Mouse (Mus musculus) MEL (cell line): ENCODE measurements around the gene Mymx. TPM values are rescaled to one million over a fixed set of nuclear protein-coding genes. Genes with fewer than 3 reads are reported as not detected.

ENCODE experiments used
- DNase-seq: peaks from one replicate; pipeline ENCODE4 v3.0.0; 2011; ENCODE audit warnings: low read depth, low spot score
- H3K27ac ChIP-seq: 2 replicates; pipeline ENCODE4 v1.5.1; 2012; ENCODE audit warnings: low read depth, mild to moderate bottlenecking, control low read depth, low read length, moderate library complexity; ENCODE audit not compliant: control insufficient read depth
- H3K27me3 ChIP-seq, 2 experiments: fragments of 150-350 bp in 1 of 2; sonication (generic) in 1 of 2; 2 replicates each; pipeline ENCODE4 v1.6.1; 2012; ENCODE audit warnings: low read length in 2 of 2, mild to moderate bottlenecking in 2 of 2, improper control_type of control experiment in 1 of 2, moderate library complexity in 1 of 2; ENCODE audit not compliant: insufficient read depth in 2 of 2, control insufficient read depth in 1 of 2
- H3K36me3 ChIP-seq, 2 experiments: 2 replicates each; pipeline ENCODE4 v1.6.1; 2012 to 2014; ENCODE audit warnings: low read length in 2 of 2, improper control_type of control experiment in 1 of 2, inconsistent platforms in 1 of 2, mild to moderate bottlenecking in 1 of 2; ENCODE audit not compliant: insufficient read depth in 2 of 2, control insufficient read depth in 1 of 2
- H3K4me1 ChIP-seq, 2 experiments: fragments of 150-350 bp in 1 of 2; sonication (generic) in 1 of 2; 2 replicates each; pipeline ENCODE4 v1.6.1; 2012; ENCODE audit warnings: low read length in 2 of 2, improper control_type of control experiment in 1 of 2, mild to moderate bottlenecking in 1 of 2; ENCODE audit not compliant: insufficient read depth in 2 of 2, control insufficient read depth in 1 of 2
- H3K4me3 ChIP-seq, 2 experiments: fragments of 150-350 bp in 1 of 2; sonication (generic) in 1 of 2; 2 replicates each; pipeline ENCODE4 v1.5.1; 2012; ENCODE audit warnings: low read depth in 2 of 2, low read length in 2 of 2, mild to moderate bottlenecking in 2 of 2, moderate library complexity in 2 of 2, control low read depth in 1 of 2, improper control_type of control experiment in 1 of 2; ENCODE audit not compliant: control insufficient read depth in 1 of 2, insufficient read depth in 1 of 2
- H3K79me2 ChIP-seq: 2 replicates; pipeline ENCODE4 v1.6.1; 2012; ENCODE audit warnings: mild to moderate bottlenecking, low read length, moderate library complexity; ENCODE audit not compliant: control insufficient read depth, poor library complexity, insufficient read depth
- H3K9ac ChIP-seq: 2 replicates; pipeline ENCODE4 v1.6.1; 2012; ENCODE audit warnings: low read depth, mild to moderate bottlenecking, control low read depth, low read length, moderate library complexity; ENCODE audit not compliant: control insufficient read depth, poor library complexity, severe bottlenecking
- H3K9me3 ChIP-seq: fragments of 150-350 bp; sonication (generic); replicated peaks from 2 replicates; pipeline ENCODE4 v1.6.1; 2012; ENCODE audit warnings: mild to moderate bottlenecking, low read length, improper control_type of control experiment, moderate library complexity; ENCODE audit not compliant: insufficient read depth
- BHLHE40 ChIP-seq: IDR thresholded peaks from 2 replicates; pipeline ENCODE4 v1.6.1; 2012; ENCODE audit warnings: low read depth, mild to moderate bottlenecking, inconsistent platforms, low read length, improper control_type of control experiment, borderline replicate concordance
- CHD1 ChIP-seq: IDR thresholded peaks from 2 replicates; pipeline ENCODE4 v1.6.1; 2012; ENCODE audit warnings: low read depth, mild to moderate bottlenecking, inconsistent platforms, low read length, improper control_type of control experiment
- CTCF ChIP-seq, 3 experiments: IDR thresholded peaks in 2 of 3; conservative IDR thresholded peaks in 1 of 3; 2 replicates each; pipeline ENCODE4 v1.5.1; 2011 to 2012; ENCODE audit warnings: low read length in 3 of 3, low read depth in 2 of 3, mild to moderate bottlenecking in 2 of 3, improper control_type of control experiment in 1 of 3, inconsistent platforms in 1 of 3, mixed read lengths in 1 of 3, moderate library complexity in 1 of 3; ENCODE audit not compliant: control insufficient read depth in 1 of 3, insufficient read depth in 1 of 3, poor library complexity in 1 of 3, severe bottlenecking in 1 of 3
- E2F4 ChIP-seq: IDR thresholded peaks from 2 replicates; pipeline ENCODE4 v1.6.1; 2011; ENCODE audit warnings: low read depth, low read length, improper control_type of control experiment, borderline replicate concordance
- ELF1 ChIP-seq: IDR thresholded peaks from 2 replicates; pipeline ENCODE4 v1.6.1; 2014; ENCODE audit warnings: low read depth, mild to moderate bottlenecking, inconsistent platforms, low read length, improper control_type of control experiment, moderate library complexity
- EP300 ChIP-seq, 2 experiments: IDR thresholded peaks; 2 replicates each; pipeline ENCODE4 v1.6.1; 2011; ENCODE audit warnings: improper control_type of control experiment in 2 of 2, low read length in 2 of 2, low read depth in 1 of 2, mild to moderate bottlenecking in 1 of 2
- GABPA ChIP-seq: IDR thresholded peaks from 2 replicates; pipeline ENCODE4 v1.6.1; 2012; ENCODE audit warnings: low read depth, mild to moderate bottlenecking, inconsistent platforms, low read length, improper control_type of control experiment, moderate library complexity
- GATA1 ChIP-seq: IDR thresholded peaks from 2 replicates; pipeline ENCODE4 v1.6.1; 2011; ENCODE audit warnings: low read depth, low read length, improper control_type of control experiment
- HCFC1 ChIP-seq: IDR thresholded peaks from 2 replicates; pipeline ENCODE4 v1.6.1; 2012; ENCODE audit warnings: low read depth, mild to moderate bottlenecking, inconsistent platforms, low read length, improper control_type of control experiment, moderate library complexity
- JUND ChIP-seq: IDR thresholded peaks from 2 replicates; pipeline ENCODE4 v1.6.1; 2011; ENCODE audit warnings: low read depth, mild to moderate bottlenecking, improper control_type of control experiment, low read length
- MAFK ChIP-seq: IDR thresholded peaks from 2 replicates; pipeline ENCODE4 v1.6.1; 2011; ENCODE audit warnings: low read depth, mild to moderate bottlenecking, low read length, improper control_type of control experiment, borderline replicate concordance
- MEF2A ChIP-seq: IDR thresholded peaks from 2 replicates; pipeline ENCODE4 v1.6.1; 2014; ENCODE audit warnings: low read depth, mild to moderate bottlenecking, inconsistent platforms, low read length, improper control_type of control experiment; ENCODE audit not compliant: poor library complexity, insufficient replicate concordance, severe bottlenecking; ENCODE audit errors: extremely low read depth
- MXI1 ChIP-seq: IDR thresholded peaks from 2 replicates; pipeline ENCODE4 v1.6.1; 2011; ENCODE audit warnings: mild to moderate bottlenecking, low read depth, low read length, improper control_type of control experiment
- MYB ChIP-seq: IDR thresholded peaks from 2 replicates; pipeline ENCODE4 v1.6.1; 2011; ENCODE audit warnings: mild to moderate bottlenecking, low read depth, low read length, improper control_type of control experiment
- MYC ChIP-seq: IDR thresholded peaks from 2 replicates; pipeline ENCODE4 v1.6.1; 2011; ENCODE audit warnings: low read depth, mild to moderate bottlenecking, low read length, improper control_type of control experiment, moderate library complexity
- NELFE ChIP-seq: IDR thresholded peaks from 2 replicates; pipeline ENCODE4 v1.6.1; 2011; ENCODE audit warnings: low read depth, low read length, improper control_type of control experiment
- POLR2A ChIP-seq, 2 experiments: IDR thresholded peaks; 2 replicates each; pipeline ENCODE4 v1.6.1; 2011 to 2012; ENCODE audit warnings: low read length in 2 of 2, mild to moderate bottlenecking in 2 of 2, control low read depth in 1 of 2, improper control_type of control experiment in 1 of 2, low read depth in 1 of 2, moderate library complexity in 1 of 2; ENCODE audit not compliant: control insufficient read depth in 1 of 2, insufficient read depth in 1 of 2, poor library complexity in 1 of 2
- POLR2AphosphoS2 ChIP-seq: IDR thresholded peaks from 2 replicates; pipeline ENCODE4 v1.6.1; 2011; ENCODE audit warnings: low read length, improper control_type of control experiment
- POLR2AphosphoS5 ChIP-seq: IDR thresholded peaks from 2 replicates; pipeline ENCODE4 v1.6.1; 2012; ENCODE audit warnings: low read depth, borderline replicate concordance, mild to moderate bottlenecking, inconsistent platforms, low read length, moderate library complexity, mixed read lengths
- RAD21 ChIP-seq: IDR thresholded peaks from 2 replicates; pipeline ENCODE4 v1.6.1; 2011; ENCODE audit warnings: mild to moderate bottlenecking, low read depth, low read length, improper control_type of control experiment
- RCOR1 ChIP-seq: IDR thresholded peaks from 2 replicates; pipeline ENCODE4 v1.6.1; 2012; ENCODE audit warnings: low read depth, mild to moderate bottlenecking, inconsistent platforms, low read length, improper control_type of control experiment
- SMC3 ChIP-seq: IDR thresholded peaks from 2 replicates; pipeline ENCODE4 v1.6.1; 2011; ENCODE audit warnings: low read depth, low read length, improper control_type of control experiment
- TAL1 ChIP-seq: IDR thresholded peaks from 2 replicates; pipeline ENCODE4 v1.6.1; 2012; ENCODE audit warnings: mild to moderate bottlenecking, inconsistent platforms, low read length, moderate library complexity, mixed read lengths
- TBP ChIP-seq: IDR thresholded peaks from 2 replicates; pipeline ENCODE4 v1.8.0; 2011; ENCODE audit warnings: low read depth, low read length, improper control_type of control experiment
- TCF12 ChIP-seq: IDR thresholded peaks from 2 replicates; pipeline ENCODE4 v1.6.1; 2014; ENCODE audit warnings: low read depth, mild to moderate bottlenecking, inconsistent platforms, low read length, improper control_type of control experiment, moderate library complexity
- USF2 ChIP-seq, 2 experiments: IDR thresholded peaks; 2 replicates each; pipeline ENCODE4 v1.6.1; 2011 to 2012; ENCODE audit warnings: improper control_type of control experiment in 2 of 2, low read length in 2 of 2, borderline replicate concordance in 1 of 2, inconsistent platforms in 1 of 2, low read depth in 1 of 2, mild to moderate bottlenecking in 1 of 2; ENCODE audit not compliant: insufficient read depth in 1 of 2
- ZC3H11A ChIP-seq: IDR thresholded peaks from 2 replicates; pipeline ENCODE4 v1.6.1; 2012; ENCODE audit warnings: low read depth, mild to moderate bottlenecking, inconsistent platforms, low read length, improper control_type of control experiment
- ZKSCAN1 ChIP-seq: IDR thresholded peaks from 2 replicates; pipeline ENCODE4 v1.6.1; 2012; ENCODE audit warnings: low read depth, mild to moderate bottlenecking, inconsistent platforms, low read length, improper control_type of control experiment, moderate library complexity
- ZMIZ1 ChIP-seq: IDR thresholded peaks from 2 replicates; pipeline ENCODE4 v1.6.1; 2012; ENCODE audit warnings: low read depth, mild to moderate bottlenecking, inconsistent platforms, low read length, improper control_type of control experiment, moderate library complexity
- ZNF384 ChIP-seq: IDR thresholded peaks from 2 replicates; pipeline ENCODE4 v1.6.1; 2012; ENCODE audit warnings: low read depth, mild to moderate bottlenecking, inconsistent platforms, low read length, improper control_type of control experiment
- polyA plus RNA-seq, 2 experiments: library from polyadenylated mRNA; stranded (reverse) in 1 of 2; unstranded in 1 of 2; fragments of >175 nt in 1 of 2; fragments of >200 nt in 1 of 2; gene quantifications; 2 replicates each; pipeline versions ENCODE4 v1.2.1 to v1.2.4; 2012; ENCODE audit warnings: low replicate concordance in 2 of 2, low read depth in 1 of 2; ENCODE audit not compliant: insufficient read length in 2 of 2, insufficient read depth in 1 of 2, missing spikeins in 1 of 2
- total RNA-seq: library from RNA; depleted of rRNA; stranded (reverse); fragments of 300-350 nt; gene quantifications from 2 replicates; pipeline ENCODE4 v1.2.3, GENCODE M21; 2012

The Mymx gene
- total and polyA plus RNA-seq, 3 experiments: not detected

DNA sequence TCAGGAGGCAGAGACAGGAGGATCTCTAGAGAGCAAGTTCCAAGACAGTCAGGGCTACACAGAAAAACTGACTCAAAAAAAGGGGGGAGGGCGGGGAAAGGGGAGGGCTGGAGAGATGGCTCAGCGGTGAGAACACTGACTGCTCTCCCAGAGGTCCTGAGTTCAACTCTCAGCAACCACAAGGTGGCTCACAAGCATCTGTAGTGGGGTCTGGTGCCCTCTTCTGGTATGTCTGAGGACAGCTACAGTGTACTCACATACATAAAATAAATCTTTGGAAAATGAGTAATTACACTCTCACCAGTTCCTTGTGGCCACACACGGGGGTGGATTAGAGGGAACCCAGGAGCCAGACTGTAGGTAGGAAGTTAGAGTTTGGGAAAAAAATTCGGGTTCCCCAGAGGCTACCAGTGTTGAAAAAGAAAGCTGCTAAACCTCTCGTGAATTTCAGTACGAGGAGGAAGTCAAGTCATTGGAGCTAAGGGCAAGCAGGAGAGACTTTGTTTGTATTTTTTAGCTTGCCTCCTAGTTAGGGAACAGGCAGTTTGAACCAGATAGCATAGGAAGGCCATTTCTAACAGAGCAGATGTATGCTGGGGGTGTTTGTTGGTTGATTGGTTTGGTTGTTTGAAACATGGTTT is 19.1 kb downstream of the Mymx start:
- Histone ChIP-seq H3K4me3 (no peak overlapping the region), H3K36me3 (peaks cover 0 to 27% of the 10 kb centered on the region in 2 experiments; a peak in 3 of 4 replicates)
- peak; percentile 64 for DNase-seq
- TF ChIP-seq HCFC1 (0 out of 2 replicates have a peak, but pooled peaks have one; percentile 14), BHLHE40 (no peak), RCOR1 (no peak), TBP (0 out of 2 replicates have a peak, but pooled peaks have one; percentile 15), RAD21 (peak; percentile 17), SMC3 (peak; percentile 64), CTCF (IDR thresholded peaks at IDR 0.05 in 2 of 3, conservative IDR thresholded peaks at IDR 0.05 in 1 of 3; ENCODE audit: control insufficient read depth in 1 of 3, insufficient read depth in 1 of 3, low read depth in 2 of 3, low read length in 3 of 3, poor library complexity in 1 of 3, severe bottlenecking in 1 of 3) (peak; percentile 60 to 82 (median 61)), GATA1 (no peak)
- TF ChIP-seq, all 39 proteins: peak for 5
- no peaks in the 10 kb centered on the region for H3K79me2 ChIP-seq
- H3K9me3 ChIP-seq: no peaks in the 10 kb centered on the region
- peaks cover 19 to 38% of the 10 kb centered on the region in 2 experiments for H3K4me1 ChIP-seq
- no peak overlapping the region for H3K9ac ChIP-seq
- peak overlapping the region; percentile 59 for H3K27ac ChIP-seq
- no peaks in the 10 kb centered on the region for H3K27me3 ChIP-seq

- H3K36me3 ChIP-seq: peaks cover 0 to 27% of the 10 kb centered on the region in 2 experiments; a peak in 3 of 4 replicates
- no peaks in the 10 kb centered on the region for H3K79me2 ChIP-seq
- H3K27ac ChIP-seq: peak overlapping the region; percentile 80
- no peaks in the 10 kb centered on the region for H3K27me3 ChIP-seq
- no peak overlapping the region for H3K9ac ChIP-seq
- no peak overlapping the region for H3K4me3 ChIP-seq
- H3K4me1 ChIP-seq: peaks cover 20 to 39% of the 10 kb centered on the region in 2 experiments
- no peaks in the 10 kb centered on the region for H3K9me3 ChIP-seq
- DNase-seq: peak; percentile 82
- no peak for TF ChIP-seq GABPA
- TF ChIP-seq EP300 (IDR thresholded peaks at IDR 0.05; ENCODE audit: low read depth in 1 of 2, low read length in 2 of 2): peak; percentile 67 to 74
- no peak for TF ChIP-seq SMC3
- TF ChIP-seq BHLHE40: peak; percentile 73; the same call in 1 of the 2 replicates
- no peak for TF ChIP-seq JUND
- TF ChIP-seq ZNF384: no peak
- TF ChIP-seq MXI1: peak; percentile 60; the same call in 1 of the 2 replicates
- no peak for TF ChIP-seq ELF1
- no peak for TF ChIP-seq TBP
- TF ChIP-seq MEF2A: no peak
- TF ChIP-seq E2F4: no peak
- TF ChIP-seq CHD1: no peak
- TF ChIP-seq MYB: no peak
- TF ChIP-seq POLR2A (IDR thresholded peaks at IDR 0.05; ENCODE audit: control insufficient read depth in 1 of 2, insufficient read depth in 1 of 2, low read depth in 1 of 2, low read length in 2 of 2, poor library complexity in 1 of 2): no peak
- no peak for TF ChIP-seq ZC3H11A
- no peak for TF ChIP-seq ZKSCAN1
- TF ChIP-seq TAL1: peak; percentile 33; the same call in 1 of the 2 replicates
- TF ChIP-seq MAFK: no peak
- TF ChIP-seq POLR2AphosphoS5: no peak
- peak; percentile 80 for TF ChIP-seq GATA1
- TF ChIP-seq MYC: no peak
- peak; percentile 76 for TF ChIP-seq TCF12
- no peak for TF ChIP-seq USF2 (IDR thresholded peaks at IDR 0.05; ENCODE audit: borderline replicate concordance in 1 of 2, insufficient read depth in 1 of 2, low read depth in 1 of 2, low read length in 2 of 2)
- no peak for TF ChIP-seq NELFE
- TF ChIP-seq POLR2AphosphoS2: no peak
- no peak for TF ChIP-seq ZMIZ1
These were observed 19.7 kb downstream of the Mymx start for GRCm38 (mm10) chr17:45582188-45582587.
